Mouse (Mus musculus) left cerebral cortex, postnatal 14 days (tissue): ENCODE measurements around the gene Stk10. TPM values are rescaled to one million over a fixed set of nuclear protein-coding genes. Genes with fewer than 3 reads are reported as not detected.

ENCODE experiments used
- DNase-seq, 2 experiments: peaks; one replicate each; pipeline ENCODE4 v3.0.0; 2021 to 2022; ENCODE audit warnings: low spot score in 2 of 2, mixed read lengths in 1 of 2
- intact Hi-C: fragments of 180-260 bp; cut with DNase I; formaldehyde crosslinking; loops from one replicate; pipeline ENCODE4 v1.15.1; 2025
- total RNA-seq, 2 experiments: library from RNA; stranded (reverse); gene quantifications; 2 replicates each; pipeline ENCODE4 v1.2.3; 2021

Gene Stk10
- total RNA-seq, 2 experiments from 2014 or later: 6.3 to 7.2 TPM

- DNase-seq: no peak
- intact Hi-C loops: no loop called here
Measured at GRCm38 (mm10) chr11:32545605-32546004, 12.5 kb downstream of the Stk10 start.

GRCm38 (mm10) chr11:32546483-32546882, 13.4 kb downstream of the Stk10 start:
- peak in 1 of 2 experiments; percentile 44 for DNase-seq
- intact Hi-C loops: no loop called here

- intact Hi-C loops: no loop called here
- no peak for DNase-seq
Measured at GRCm38 (mm10) chr11:32547391-32547947, 14.4 kb downstream of the Stk10 start.

- intact Hi-C loops: no loop called here
- no peak for DNase-seq
Measured at GRCm38 (mm10) chr11:32548240-32548639, 15.1 kb downstream of the Stk10 start.

- intact Hi-C loops: no loop called here
- DNase-seq: no peak
Measured at GRCm38 (mm10) chr11:32549236-32549635, 16.1 kb downstream of the Stk10 start.

GRCm38 (mm10) chr11:32550102-32550501, 17.0 kb downstream of the Stk10 start:
- DNase-seq: no peak
- intact Hi-C loops: no loop called here

GRCm38 (mm10) chr11:32551056-32551455, 18.0 kb downstream of the Stk10 start:
- intact Hi-C loops: no loop called here
- DNase-seq: no peak

GRCm38 (mm10) chr11:32551579-32552297, 18.6 kb downstream of the Stk10 start:
- no peak for DNase-seq
- intact Hi-C loops: no loop called here

GRCm38 (mm10) chr11:32552401-32553090, 19.4 kb downstream of the Stk10 start:
- intact Hi-C loops: no loop called here
- DNase-seq: no peak

GRCm38 (mm10) chr11:32553311-32554140, 20.4 kb downstream of the Stk10 start:
- intact Hi-C loops: no loop called here
- no peak for DNase-seq

- DNase-seq: no peak
- intact Hi-C loops: no loop called here
Measured at GRCm38 (mm10) chr11:32554141-32555091, 21.3 kb downstream of the Stk10 start.

- intact Hi-C loops: no loop called here
Measured at GRCm38 (mm10) chr11:32555103-32555689, 22.1 kb downstream of the Stk10 start.

GRCm38 (mm10) chr11:32556333-32556990, 23.4 kb downstream of the Stk10 start:
- no peak for DNase-seq
- intact Hi-C loops: no loop called here

More at GRCm38 (mm10) chr11:32555103-32555689, 22.1 kb downstream of the Stk10 start:
- DNase-seq: no peak

- intact Hi-C loops: no loop called here
- no peak for DNase-seq
Measured at GRCm38 (mm10) chr11:32558026-32558425, 24.9 kb downstream of the Stk10 start.

- no peak for DNase-seq
- intact Hi-C loops: no loop called here
Measured at GRCm38 (mm10) chr11:32558677-32559076, 25.6 kb downstream of the Stk10 start.

- intact Hi-C loops: no loop called here
- DNase-seq: no peak
Measured at GRCm38 (mm10) chr11:32560015-32560770, 27.1 kb downstream of the Stk10 start.
